Mouse (Mus musculus): ENCODE data around the gene Vmn1r199. TPM values are rescaled to one million over a fixed set of nuclear protein-coding genes. Genes with fewer than 3 reads are reported as not detected.

Gene Vmn1r199
- polyA plus RNA-seq, 1 experiment from 2014 or later = not detected

Other genes with a start within 250 kb of the Vmn1r199 start
- not detected in 2 replicates for gene Vmn1r191, start 195.8 kb upstream of the Vmn1r199 start, polyA plus RNA-seq (2016; fragmentation: Nextera tagmentation; extraction: Ambion mirVana)
- gene Vmn1r192, start 188.7 kb upstream of the Vmn1r199 start, polyA plus RNA-seq (2016; fragmentation: Nextera tagmentation; extraction: Ambion mirVana) = not detected in 2 replicates
- gene Vmn1r193, start 156.7 kb upstream of the Vmn1r199 start, polyA plus RNA-seq (2016; fragmentation: Nextera tagmentation; extraction: Ambion mirVana) = not detected in 2 replicates
- gene Vmn1r194, start 135.6 kb upstream of the Vmn1r199 start, polyA plus RNA-seq (2016; fragmentation: Nextera tagmentation; extraction: Ambion mirVana) = not detected in 2 replicates
- gene Vmn1r195, start 109.3 kb upstream of the Vmn1r199 start, polyA plus RNA-seq (2016; fragmentation: Nextera tagmentation; extraction: Ambion mirVana) = not detected in 2 replicates
- gene Vmn1r196, start 89.9 kb upstream of the Vmn1r199 start, polyA plus RNA-seq (2016; fragmentation: Nextera tagmentation; extraction: Ambion mirVana) = not detected in 2 replicates
- not detected in 2 replicates for gene Vmn1r197, start 55.2 kb upstream of the Vmn1r199 start, polyA plus RNA-seq (2016; fragmentation: Nextera tagmentation; extraction: Ambion mirVana)
- not detected in 2 replicates for gene Vmn1r198, start 29.5 kb upstream of the Vmn1r199 start, polyA plus RNA-seq (2016; fragmentation: Nextera tagmentation; extraction: Ambion mirVana)
- gene Vmn1r200, start 10.6 kb downstream of the Vmn1r199 start, polyA plus RNA-seq (2016; fragmentation: Nextera tagmentation; extraction: Ambion mirVana) = not detected in 2 replicates
- not detected in 2 replicates for gene Vmn1r201, start 92.1 kb downstream of the Vmn1r199 start, polyA plus RNA-seq (2016; fragmentation: Nextera tagmentation; extraction: Ambion mirVana)
- not detected in 2 replicates for gene Vmn1r202, start 125.6 kb downstream of the Vmn1r199 start, polyA plus RNA-seq (2016; fragmentation: Nextera tagmentation; extraction: Ambion mirVana)
- not detected in 2 replicates for gene Vmn1r203, start 138.3 kb downstream of the Vmn1r199 start, polyA plus RNA-seq (2016; fragmentation: Nextera tagmentation; extraction: Ambion mirVana)
- not detected in 2 replicates for gene Vmn1r204, start 173.4 kb downstream of the Vmn1r199 start, polyA plus RNA-seq (2016; fragmentation: Nextera tagmentation; extraction: Ambion mirVana)
- gene Vmn1r205, start 213.2 kb downstream of the Vmn1r199 start, polyA plus RNA-seq (2016; fragmentation: Nextera tagmentation; extraction: Ambion mirVana) = not detected in 2 replicates
- gene Vmn1r206, start 244.4 kb downstream of the Vmn1r199 start, polyA plus RNA-seq (2016; fragmentation: Nextera tagmentation; extraction: Ambion mirVana) = not detected in 2 replicates